ENCODE assay signal across 1 mouse cellular context in the genomic region with DNA sequence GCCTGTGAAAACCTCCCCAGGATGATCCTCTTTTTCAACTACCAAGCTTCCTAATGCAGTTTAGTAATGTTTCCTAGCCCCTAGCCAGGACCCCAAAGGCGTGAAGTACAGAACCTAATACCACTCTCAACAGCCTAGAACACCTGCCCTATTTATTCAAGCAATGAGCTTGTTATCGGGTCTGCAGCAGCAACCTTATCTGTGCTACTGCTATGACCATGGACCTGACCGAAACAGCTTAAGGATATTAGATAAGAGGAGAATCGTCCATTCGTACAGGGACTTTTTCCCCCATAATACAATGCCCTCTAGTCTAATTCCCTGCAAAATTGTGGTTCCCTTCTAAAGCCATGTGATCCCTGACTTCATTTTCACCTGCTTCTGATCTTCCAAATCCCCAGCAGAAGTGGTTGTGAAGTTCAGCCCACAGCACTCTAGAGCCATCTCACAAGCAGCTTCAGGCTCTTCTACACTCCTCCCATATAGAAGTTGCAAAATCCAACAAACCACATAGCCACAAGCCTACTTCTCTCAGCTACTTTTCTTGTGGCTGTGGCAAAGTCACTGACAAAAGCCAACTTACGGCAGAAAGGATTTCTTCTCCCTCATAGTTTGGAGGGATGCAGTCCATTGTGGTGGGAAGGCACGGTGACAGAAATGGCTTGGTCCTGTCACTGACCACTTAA.
TF ChIP-seq lines count a peak whose summit lies in the region.

No protein-coding gene starts in this region.

TF ChIP-seq in MEL, 35 proteins besides CTCF, POLR2A, EP300 and RAD21:
- no peak for TF ChIP-seq HCFC1 (IDR thresholded peaks at IDR 0.05; ENCODE audit: low read depth, low read length)
- TF ChIP-seq GATA1 (IDR thresholded peaks at IDR 0.05; ENCODE audit: low read depth, low read length), result peak; percentile 75
- no peak for TF ChIP-seq RCOR1 (IDR thresholded peaks at IDR 0.05; ENCODE audit: low read depth, low read length)
- TF ChIP-seq MAFK (IDR thresholded peaks at IDR 0.05; ENCODE audit: borderline replicate concordance, low read depth, low read length), result no peak
- TF ChIP-seq E2F4 (IDR thresholded peaks at IDR 0.05; ENCODE audit: borderline replicate concordance, low read depth, low read length), result no peak
- TF ChIP-seq BHLHE40 (IDR thresholded peaks at IDR 0.05; ENCODE audit: borderline replicate concordance, low read depth, low read length), result no peak
- TF ChIP-seq MXI1 (IDR thresholded peaks at IDR 0.05; ENCODE audit: low read depth, low read length), result no peak
- TF ChIP-seq TCF12 (IDR thresholded peaks at IDR 0.05; ENCODE audit: low read depth, low read length), result peak; percentile 81
- TF ChIP-seq TAL1 (IDR thresholded peaks at IDR 0.05; ENCODE audit: low read length), result peak; percentile 28; the same call in 1 of the 2 replicates
